Mouse (Mus musculus): ENCODE measurements around the gene Hpn. TPM values are rescaled to one million over a fixed set of nuclear protein-coding genes. Genes with fewer than 3 reads are reported as not detected.

Hpn gene
- polyA plus RNA-seq, 1 experiment from 2014 or later, result 4.9 TPM

DNA sequence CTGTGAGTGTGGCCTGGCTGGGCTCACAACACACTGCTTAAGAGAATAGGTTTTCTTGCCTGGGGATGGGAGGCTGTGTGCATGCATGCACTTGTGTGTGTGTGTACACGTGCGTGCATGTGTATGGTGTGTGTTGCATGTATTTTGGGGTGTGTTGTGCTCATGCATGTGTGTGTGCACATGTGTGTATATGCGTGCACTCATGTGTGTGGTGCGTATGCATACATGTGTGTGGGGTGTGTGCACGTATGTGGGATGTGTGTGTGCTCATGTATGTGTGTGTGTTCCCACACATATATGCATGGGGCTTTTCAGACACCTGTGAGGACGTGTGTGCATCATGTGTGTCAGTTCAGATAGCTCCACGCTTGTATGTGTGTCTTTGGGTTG, 54.5 kb downstream of the Hpn start:
- no peaks in the 10 kb centered on the region for H3K27me3 ChIP-seq (replicated peaks; ENCODE audit: control insufficient read depth, insufficient read depth, low read length)
- H3K9ac ChIP-seq (ENCODE audit: low read depth, low read length), result no peak overlapping the region
- no peak for ATAC-seq (ENCODE audit: low read depth)
- H3K4me2 ChIP-seq (ENCODE audit: low read depth, low read length), result no peak overlapping the region
- H3K4me3 ChIP-seq (ENCODE audit: low read depth, low read length), result no peak overlapping the region
- DNase-seq (ENCODE audit: low spot score), result no peak
- no peaks in the 10 kb centered on the region for H3K9me3 ChIP-seq (ENCODE audit: control insufficient read depth, low read length)
- no peaks in the 10 kb centered on the region for H3K4me1 ChIP-seq (ENCODE audit: control insufficient read depth, insufficient read depth, low read length)
- WGBS, result 84% methylated on average over 7 of the region's 7 CpGs
- H3K36me3 ChIP-seq (ENCODE audit: control insufficient read depth, insufficient read depth, low read length), result no peaks in the 10 kb centered on the region
- H3K27ac ChIP-seq (replicated peaks; ENCODE audit: low read depth, low read length), result no peak overlapping the region

DNA sequence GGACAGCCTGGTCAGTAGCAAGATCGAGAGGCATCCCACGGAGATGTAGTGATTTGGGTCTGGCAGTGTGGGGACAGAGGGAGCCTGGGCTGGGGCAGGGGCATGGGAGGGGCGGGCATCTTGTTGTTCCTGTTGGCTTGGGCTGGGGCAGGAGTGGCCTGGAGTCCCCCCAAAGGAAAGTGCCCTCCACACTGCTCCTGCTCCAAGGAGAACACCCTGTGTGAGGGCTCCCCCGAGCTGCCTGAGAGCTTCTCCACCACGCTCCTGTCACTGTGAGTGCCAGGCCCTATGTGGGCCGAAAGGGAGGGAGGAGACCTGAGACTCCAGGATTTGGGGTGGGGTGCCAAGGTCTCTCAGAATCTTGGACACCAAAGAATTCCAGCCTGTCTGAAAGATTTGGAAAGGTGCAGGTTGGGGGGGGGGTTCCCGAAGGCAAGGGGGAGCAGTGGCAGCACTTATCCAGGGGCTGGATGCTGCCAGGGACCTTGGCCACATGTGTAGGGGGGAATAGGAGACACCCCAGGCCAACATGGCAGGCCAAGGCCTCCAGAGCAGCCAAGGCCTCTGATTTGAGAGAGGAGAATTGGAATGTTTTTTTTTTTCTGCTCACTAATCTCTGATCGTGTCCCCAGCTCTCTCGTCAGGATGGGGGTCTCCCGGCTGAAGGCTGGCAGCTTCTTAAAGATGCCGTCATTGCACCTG, 55.0 kb downstream of the Hpn start:
- 58% methylated on average over 11 of the region's 11 CpGs for WGBS
- Histone ChIP-seq H3K4me3 (ENCODE audit: low read depth, low read length) (no peak overlapping the region), H3K4me1 (ENCODE audit: control insufficient read depth, insufficient read depth, low read length) (peaks cover 5% of the 10 kb centered on the region), H3K9me3 (ENCODE audit: control insufficient read depth, low read length) (no peaks in the 10 kb centered on the region), H3K36me3 (ENCODE audit: control insufficient read depth, insufficient read depth, low read length) (no peaks in the 10 kb centered on the region), H3K27ac (replicated peaks; ENCODE audit: low read depth, low read length) (no peak overlapping the region), H3K4me2 (ENCODE audit: low read depth, low read length) (no peak overlapping the region), H3K9ac (ENCODE audit: low read depth, low read length) (no peak overlapping the region), H3K27me3 (replicated peaks; ENCODE audit: control insufficient read depth, insufficient read depth, low read length) (no peaks in the 10 kb centered on the region)
- DNase-seq (ENCODE audit: low spot score) (no peak), ATAC-seq (ENCODE audit: low read depth) (no peak)

DNA sequence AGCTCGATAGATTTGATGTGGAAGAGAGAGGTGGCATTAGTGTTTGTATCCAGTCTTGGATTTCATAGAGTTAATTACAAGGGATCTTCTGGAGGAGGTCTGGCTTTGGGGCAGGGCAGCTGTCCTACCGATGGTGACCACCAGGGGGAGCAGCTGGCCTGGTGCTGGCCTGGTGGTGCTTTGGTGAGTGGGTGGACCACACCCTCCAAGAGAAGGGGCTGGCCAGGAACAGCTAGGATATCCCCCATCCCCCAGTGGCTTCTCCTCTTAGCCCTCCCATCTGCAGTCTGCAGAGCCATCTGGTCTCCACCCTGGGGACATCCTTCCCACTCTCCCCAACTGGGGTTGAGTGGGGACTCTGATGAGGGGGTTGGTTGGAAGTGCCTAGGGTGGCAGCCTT, 56.0 kb downstream of the Hpn start, which contains the start of gene Lgi4:
Gene Lgi4, plus strand, starts transcription at position 235 of the 400 bp plus-strand sequence.
- no peak within 1 kb of the TSS for H3K27ac ChIP-seq (replicated peaks; ENCODE audit: low read depth, low read length)

GRCm38 (mm10) chr7:31058211-31058610, 56.9 kb downstream of the Hpn start:
- peaks cover 18% of the 10 kb centered on the region for H3K4me1 ChIP-seq (ENCODE audit: control insufficient read depth, insufficient read depth, low read length)
- H3K27ac ChIP-seq (replicated peaks; ENCODE audit: low read depth, low read length), result no peak overlapping the region
- H3K4me2 ChIP-seq (ENCODE audit: low read depth, low read length), result no peak overlapping the region
- no peaks in the 10 kb centered on the region for H3K9me3 ChIP-seq (ENCODE audit: control insufficient read depth, low read length)
- no peak for DNase-seq (ENCODE audit: low spot score)
- H3K27me3 ChIP-seq (replicated peaks; ENCODE audit: control insufficient read depth, insufficient read depth, low read length), result peaks cover 8% of the 10 kb centered on the region
- no peaks in the 10 kb centered on the region for H3K36me3 ChIP-seq (ENCODE audit: control insufficient read depth, insufficient read depth, low read length)
- no peak overlapping the region for H3K4me3 ChIP-seq (ENCODE audit: low read depth, low read length)
- no peak for ATAC-seq (ENCODE audit: low read depth)
- H3K9ac ChIP-seq (ENCODE audit: low read depth, low read length), result no peak overlapping the region
- WGBS, result 85% methylated on average over 6 of the region's 6 CpGs

More for the DNA sequence above, 56.0 kb downstream of the Hpn start, which contains the start of gene Lgi4:
- Histone ChIP-seq H3K9me3 (ENCODE audit: control insufficient read depth, low read length) (no peaks in the 10 kb centered on the region), H3K4me3 (ENCODE audit: low read depth, low read length) (no peak within 1 kb of the TSS), H3K4me2 (ENCODE audit: low read depth, low read length) (no peak within 1 kb of the TSS), H3K36me3 (ENCODE audit: control insufficient read depth, insufficient read depth, low read length) (no peaks in the 10 kb centered on the region), H3K27me3 (replicated peaks; ENCODE audit: control insufficient read depth, insufficient read depth, low read length) (0 out of 2 replicates have a peak, but pooled peaks cover under 1% of the 10 kb centered on the region), H3K4me1 (ENCODE audit: control insufficient read depth, insufficient read depth, low read length) (peaks cover 14% of the 10 kb centered on the region), H3K9ac (ENCODE audit: low read depth, low read length) (no peak within 1 kb of the TSS)
- ATAC-seq (ENCODE audit: low read depth) (peak; percentile 73), DNase-seq (ENCODE audit: low spot score) (peak; percentile 83)
- WGBS, result 0% methylated on average over 2 of the region's 2 CpGs

DNA sequence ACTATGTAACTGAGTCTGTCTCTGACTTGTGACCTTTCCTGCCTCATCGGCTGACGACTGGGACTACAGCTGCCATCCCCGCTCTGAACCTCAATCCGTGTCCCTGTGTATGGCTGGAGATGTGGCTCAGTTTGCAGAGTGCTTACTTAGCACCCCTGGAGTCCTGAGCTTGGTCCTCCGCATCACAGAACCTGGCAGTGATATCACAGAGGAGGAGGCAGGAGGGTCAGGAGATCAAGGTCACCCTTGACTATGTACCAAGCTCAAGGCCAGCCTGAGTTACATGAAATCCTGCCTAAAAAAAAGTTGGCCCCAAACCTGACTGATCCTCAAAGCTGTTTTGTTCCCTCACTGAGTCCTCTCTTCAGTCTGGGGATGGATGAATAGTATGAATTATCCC, 57.4 kb downstream of the Hpn start:
- Histone ChIP-seq H3K4me3 (ENCODE audit: low read depth, low read length) (no peak overlapping the region), H3K27me3 (replicated peaks; ENCODE audit: control insufficient read depth, insufficient read depth, low read length) (peaks cover 13% of the 10 kb centered on the region), H3K9me3 (ENCODE audit: control insufficient read depth, low read length) (no peaks in the 10 kb centered on the region), H3K9ac (ENCODE audit: low read depth, low read length) (no peak overlapping the region), H3K36me3 (ENCODE audit: control insufficient read depth, insufficient read depth, low read length) (no peaks in the 10 kb centered on the region), H3K4me1 (ENCODE audit: control insufficient read depth, insufficient read depth, low read length) (peaks cover 23% of the 10 kb centered on the region), H3K4me2 (ENCODE audit: low read depth, low read length) (no peak overlapping the region), H3K27ac (replicated peaks; ENCODE audit: low read depth, low read length) (no peak overlapping the region)
- DNase-seq (ENCODE audit: low spot score), result no peak
- no peak for ATAC-seq (ENCODE audit: low read depth)
- WGBS, result 59% methylated on average over 5 of the region's 5 CpGs

GRCm38 (mm10) chr7:31057071-31057470, 58.0 kb downstream of the Hpn start, which contains the start of gene Fxyd1:
Fxyd1 (minus strand) TSS chr7:31057199.
- Histone ChIP-seq H3K27ac (replicated peaks; ENCODE audit: low read depth, low read length) (peak within 1 kb of the TSS; percentile 61; the same call in 1 of the 2 replicates), H3K4me2 (ENCODE audit: low read depth, low read length) (peak within 1 kb of the TSS; percentile 54; the same call in 1 of the 2 replicates), H3K9ac (ENCODE audit: low read depth, low read length) (no peak within 1 kb of the TSS), H3K4me1 (ENCODE audit: control insufficient read depth, insufficient read depth, low read length) (peaks cover 30% of the 10 kb centered on the region), H3K4me3 (ENCODE audit: low read depth, low read length) (no peak within 1 kb of the TSS), H3K27me3 (replicated peaks; ENCODE audit: control insufficient read depth, insufficient read depth, low read length) (peaks cover 19% of the 10 kb centered on the region), H3K36me3 (ENCODE audit: control insufficient read depth, insufficient read depth, low read length) (no peaks in the 10 kb centered on the region), H3K9me3 (ENCODE audit: control insufficient read depth, low read length) (no peaks in the 10 kb centered on the region)
- no peak for ATAC-seq (ENCODE audit: low read depth)
- WGBS, result 67% methylated on average over 2 of the region's 2 CpGs
- DNase-seq (ENCODE audit: low spot score), result no peak

GRCm38 (mm10) chr7:31056448-31056847, 58.6 kb downstream of the Hpn start:
- Histone ChIP-seq H3K9ac (ENCODE audit: low read depth, low read length) (no peak overlapping the region), H3K27ac (replicated peaks; ENCODE audit: low read depth, low read length) (no peak overlapping the region), H3K4me1 (ENCODE audit: control insufficient read depth, insufficient read depth, low read length) (peaks cover 34% of the 10 kb centered on the region), H3K27me3 (replicated peaks; ENCODE audit: control insufficient read depth, insufficient read depth, low read length) (peaks cover 26% of the 10 kb centered on the region), H3K4me2 (ENCODE audit: low read depth, low read length) (no peak overlapping the region), H3K9me3 (ENCODE audit: control insufficient read depth, low read length) (no peaks in the 10 kb centered on the region), H3K36me3 (ENCODE audit: control insufficient read depth, insufficient read depth, low read length) (no peaks in the 10 kb centered on the region), H3K4me3 (ENCODE audit: low read depth, low read length) (no peak overlapping the region)
- 69% methylated on average over 7 of the region's 7 CpGs for WGBS
- ATAC-seq (ENCODE audit: low read depth), result no peak
- no peak for DNase-seq (ENCODE audit: low spot score)

- Histone ChIP-seq H3K9me3 (ENCODE audit: control insufficient read depth, low read length) (no peaks in the 10 kb centered on the region), H3K27me3 (replicated peaks; ENCODE audit: control insufficient read depth, insufficient read depth, low read length) (peaks cover 31% of the 10 kb centered on the region), H3K4me1 (ENCODE audit: control insufficient read depth, insufficient read depth, low read length) (peaks cover 40% of the 10 kb centered on the region), H3K4me3 (ENCODE audit: low read depth, low read length) (no peak overlapping the region), H3K27ac (replicated peaks; ENCODE audit: low read depth, low read length) (peak overlapping the region; percentile 61; the same call in 1 of the 2 replicates), H3K9ac (ENCODE audit: low read depth, low read length) (no peak overlapping the region), H3K4me2 (ENCODE audit: low read depth, low read length) (peak overlapping the region; percentile 54), H3K36me3 (ENCODE audit: control insufficient read depth, insufficient read depth, low read length) (no peaks in the 10 kb centered on the region)
- 16% methylated on average over 3 of the region's 4 CpGs for WGBS
- DNase-seq (ENCODE audit: low spot score), result no peak
- ATAC-seq (ENCODE audit: low read depth), result no peak
Observed at GRCm38 (mm10) chr7:31055883-31056282, 59.2 kb downstream of the Hpn start.

DNA sequence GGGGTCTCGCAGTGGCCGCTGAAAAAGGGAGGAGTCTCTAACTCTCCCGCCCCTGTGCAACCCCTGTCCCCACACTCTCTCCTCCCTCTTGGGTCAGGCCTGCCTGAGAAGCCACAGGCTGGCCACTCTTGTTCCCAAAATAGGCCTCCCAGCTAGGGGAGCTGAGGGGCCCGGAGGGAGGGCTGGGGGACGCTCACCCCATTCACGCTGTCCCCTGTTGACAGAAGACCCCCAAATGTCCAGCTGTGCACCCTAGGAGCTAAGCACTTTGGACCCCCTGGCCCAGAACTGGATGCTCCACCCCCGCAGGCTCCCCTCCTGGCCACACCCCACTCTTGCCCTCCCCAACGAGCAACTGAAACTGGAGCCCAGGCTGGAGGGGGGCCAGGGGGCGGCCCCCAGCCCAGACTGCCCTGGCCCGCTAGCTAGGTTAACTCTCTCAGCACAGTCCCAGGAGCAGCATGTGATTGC, 59.7 kb downstream of the Hpn start:
- Histone ChIP-seq H3K27me3 (replicated peaks; ENCODE audit: control insufficient read depth, insufficient read depth, low read length) (peaks cover 36% of the 10 kb centered on the region), H3K36me3 (ENCODE audit: control insufficient read depth, insufficient read depth, low read length) (no peaks in the 10 kb centered on the region), H3K27ac (replicated peaks; ENCODE audit: low read depth, low read length) (peak overlapping the region; percentile 33; the same call in 1 of the 2 replicates), H3K9me3 (ENCODE audit: control insufficient read depth, low read length) (no peaks in the 10 kb centered on the region), H3K4me1 (ENCODE audit: control insufficient read depth, insufficient read depth, low read length) (peaks cover 45% of the 10 kb centered on the region), H3K4me3 (ENCODE audit: low read depth, low read length) (peak overlapping the region; percentile 33), H3K9ac (ENCODE audit: low read depth, low read length) (peak overlapping the region; percentile 53), H3K4me2 (ENCODE audit: low read depth, low read length) (peak overlapping the region; percentile 54)
- ATAC-seq (ENCODE audit: low read depth), result peak; percentile 87
- DNase-seq (ENCODE audit: low spot score), result peak; percentile 92
- 3% methylated on average over 8 of the region's 10 CpGs for WGBS

Data from embryonic facial prominence, embryonic 14.5 days (tissue).